Mouse (Mus musculus) liver, postnatal 0 days (tissue): Measurements from ENCODE around the gene Bicc1.

Experiments
- CTCF ChIP-seq: sonication (generic); IDR thresholded peaks from 2 replicates; pipeline ENCODE4 v1.5.1; 2016; ENCODE audit warnings: antibody characterized with exemption, low read depth
- EP300 ChIP-seq: IDR thresholded peaks from 2 replicates; pipeline ENCODE4 v1.6.1; 2016; ENCODE audit warnings: antibody characterized with exemption, low read depth, mild to moderate bottlenecking

DNA sequence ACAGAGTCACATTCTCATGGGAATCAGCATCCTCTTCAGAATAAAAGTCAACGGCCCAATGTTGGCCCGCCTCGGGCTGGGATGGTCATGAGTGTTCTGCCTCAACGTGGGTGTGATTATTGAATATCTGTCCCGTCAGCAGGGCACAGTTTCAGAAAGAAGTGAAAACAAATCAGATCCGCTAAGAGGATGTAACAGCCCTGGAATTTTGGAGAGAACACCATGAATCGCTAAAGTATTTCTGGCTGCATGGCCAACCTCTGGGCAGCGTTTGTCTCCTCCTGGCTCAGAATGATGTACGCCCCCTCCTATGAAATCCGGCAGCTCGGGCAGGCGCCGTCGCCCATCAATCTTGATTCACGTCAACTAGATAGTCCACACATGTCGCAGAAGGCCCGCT is 110.2 kb downstream of the Bicc1 start:
- TF ChIP-seq EP300 = no peak
- TF ChIP-seq CTCF = no peak
